Mouse (Mus musculus): ENCODE measurements around the gene Nme2. TPM values are rescaled to one million over a fixed set of nuclear protein-coding genes. Genes with fewer than 3 reads are reported as not detected.

The Nme2 gene
- total RNA-seq, 2 experiments from 2014 or later = 94.7 to 95.8 TPM

Other genes starting within 250 kb of the Nme2 start
- 10 to 100 TPM; 24.8 to 25.1 TPM for gene Utp18, start 70.5 kb downstream of the Nme2 start, total RNA-seq (2021)
- gene Mbtd1, start 70.4 kb downstream of the Nme2 start, total RNA-seq (2021) = 10 to 100 TPM; 25.5 to 35.7 TPM
- gene Gm20390, start 12.0 kb upstream of the Nme2 start, total RNA-seq (2021) = 100 to 1,000 TPM in 1 of 2 experiments, 10 to 100 TPM in 1; 88.1 to 124 TPM
- gene Nme1, start 12.3 kb upstream of the Nme2 start, total RNA-seq (2021) = 10 to 100 TPM; 79.8 to 86.1 TPM
- 100 to 1,000 TPM; 213 to 215 TPM for gene Spag9, start 39.8 kb upstream of the Nme2 start, total RNA-seq (2021)

Data from layer of hippocampus, postnatal 25 days (tissue).